Mouse (Mus musculus): ENCODE measurements around the gene F2r. TPM values are rescaled to one million over a fixed set of nuclear protein-coding genes. Genes with fewer than 3 reads are reported as not detected.

The F2r gene
- polyA plus RNA-seq, 1 experiment, result 25.6 TPM

DNA sequence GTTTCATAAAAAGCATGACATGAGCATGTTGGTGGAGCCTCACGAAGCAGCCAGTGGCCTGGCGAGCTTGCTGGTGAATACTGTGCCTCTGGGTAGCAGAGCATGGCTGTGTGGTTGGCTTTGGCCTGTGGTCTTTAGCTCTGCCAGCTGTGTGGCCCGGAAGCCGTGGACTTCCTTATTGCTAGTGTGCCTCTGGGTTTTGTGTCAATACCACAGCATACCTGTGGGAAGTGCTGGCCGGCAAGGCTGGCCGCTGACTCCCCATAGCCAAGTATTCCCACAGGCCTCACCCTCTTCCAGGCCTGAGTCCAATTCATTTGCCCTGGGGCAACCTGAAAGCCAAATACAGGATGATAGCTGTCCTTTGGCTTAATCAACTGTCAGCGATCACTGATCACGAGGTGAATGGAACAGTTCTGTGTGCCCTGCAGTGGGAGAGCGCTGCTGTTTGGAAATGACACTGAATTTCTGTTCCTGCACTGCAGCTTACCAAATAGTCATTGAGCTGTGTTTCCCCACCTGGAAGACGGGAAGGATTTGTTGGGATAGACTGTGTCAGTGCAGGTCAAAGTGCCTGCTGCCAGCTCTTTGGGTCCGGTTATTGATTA lies 64.3 kb downstream of the F2r start:
- Histone ChIP-seq H3K4me3 (ENCODE audit: extremely low read depth, insufficient read depth, insufficient read length) (no peak overlapping the region), H3K4me1 (ENCODE audit: control insufficient read depth, insufficient read depth, insufficient read length) (no peaks in the 10 kb centered on the region; the same call in 1 of the 2 replicates), H3K27ac (ENCODE audit: insufficient read depth, low read length) (no peak overlapping the region), H3K27me3 (ENCODE audit: control insufficient read depth, insufficient read depth, low read length) (no peaks in the 10 kb centered on the region), H3K36me3 (ENCODE audit: control insufficient read depth, insufficient read depth, low read length) (no peaks in the 10 kb centered on the region)
- peak in 1 of 2 experiments; percentile 10 for DNase-seq (ENCODE audit: low read depth in 1 of 2, low spot score in 2 of 2)
- TF ChIP-seq POLR2A (IDR thresholded peaks at IDR 0.05; ENCODE audit: low read depth, low read length), result no peak
- TF ChIP-seq CTCF (IDR thresholded peaks at IDR 0.05; ENCODE audit: extremely low read depth, insufficient read depth, insufficient read length, insufficient replicate concordance), result no peak
- WGBS, result 47% methylated on average over 11 of the region's 11 CpGs

Other genes starting within 250 kb of the F2r start
- gene Aggf1, start 243.1 kb downstream of the F2r start, polyA plus RNA-seq (2012; rRNA removed), result 10.9 and 16.0 TPM in 2 replicates
- gene Crhbp, start 173.6 kb downstream of the F2r start, polyA plus RNA-seq (2012; rRNA removed), result 0.05 TPM in 1 of 2 replicates, not detected in the other
- not detected in 2 replicates for gene S100z, start 139.8 kb downstream of the F2r start, polyA plus RNA-seq (2012; rRNA removed)
- gene F2rl1, start 93.3 kb downstream of the F2r start, polyA plus RNA-seq (2012; rRNA removed), result 6.3 and 7.7 TPM in 2 replicates
- 10.7 and 11.8 TPM in 2 replicates for gene F2rl2, start 78.4 kb upstream of the F2r start, polyA plus RNA-seq (2012; rRNA removed)

Measured in spleen, adult 2 months (tissue).